Mouse (Mus musculus) CH12.LX (cell line): ENCODE measurements around the gene Vwce.

Experiments
- CTCF ChIP-seq, 2 experiments: IDR thresholded peaks in 1 of 2; conservative IDR thresholded peaks in 1 of 2; 2 replicates each; pipeline ENCODE4 v1.5.1; 2011 to 2012; ENCODE audit warnings: low read depth in 2 of 2, low read length in 2 of 2, improper control_type of control experiment in 1 of 2, inconsistent platforms in 1 of 2, mild to moderate bottlenecking in 1 of 2, moderate library complexity in 1 of 2
- ETS1 ChIP-seq: conservative IDR thresholded peaks from 2 replicates; pipeline ENCODE4 v1.6.1; 2012; ENCODE audit warnings: low read depth, mild to moderate bottlenecking, inconsistent platforms, low read length, improper control_type of control experiment, moderate library complexity
- POLR2A ChIP-seq: IDR thresholded peaks from 2 replicates; pipeline ENCODE4 v1.6.1; 2011; ENCODE audit warnings: low read depth, mild to moderate bottlenecking, improper control_type of control experiment, low read length
- SIN3A ChIP-seq: IDR thresholded peaks from 2 replicates; pipeline ENCODE4 v1.6.1; 2012; ENCODE audit warnings: low read length, improper control_type of control experiment, inconsistent platforms
- SMC3 ChIP-seq: IDR thresholded peaks from 2 replicates; pipeline ENCODE4 v1.6.1; 2011; ENCODE audit warnings: low read depth, low read length, improper control_type of control experiment
- ZNF384 ChIP-seq: IDR thresholded peaks from 2 replicates; pipeline ENCODE4 v1.6.1; 2012; ENCODE audit warnings: low read depth, low read length, improper control_type of control experiment, inconsistent platforms

DNA sequence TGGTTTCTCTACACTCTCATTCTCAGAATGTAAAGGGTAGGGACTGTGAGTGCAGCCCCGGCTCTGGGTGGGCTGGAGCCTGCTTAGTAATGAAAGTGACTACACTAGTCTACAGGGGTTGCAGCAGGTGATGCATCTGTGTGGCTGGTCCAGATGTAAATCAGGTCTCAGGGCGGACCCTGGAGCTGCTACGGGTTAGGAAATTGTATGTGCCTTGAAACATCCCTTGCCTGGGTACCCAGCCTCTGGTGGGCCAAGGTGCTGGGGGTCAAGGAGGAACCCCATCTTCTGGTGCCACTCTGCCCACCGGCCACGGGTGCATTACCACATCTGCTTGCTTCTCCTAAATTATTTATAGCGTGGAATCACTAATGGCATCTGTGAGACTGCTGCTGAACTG is 80.2 kb downstream of the Vwce start:
- TF ChIP-seq ZNF384 (no peak), CTCF (conservative IDR thresholded peaks at IDR 0.05 in 1 of 2, IDR thresholded peaks at IDR 0.05 in 1 of 2; ENCODE audit: low read depth in 2 of 2, low read length in 2 of 2) (no peak), SMC3 (no peak), POLR2A (no peak), SIN3A (no peak), ETS1 (no peak)
